Mouse (Mus musculus): Measurements from ENCODE around the gene Tent4a.
"Not testable (repeated sequence)": the region's sequence is repeated elsewhere in the genome, so short reads cannot be mapped to it uniquely, and the experiment has no call there.

Tent4a gene

DNA sequence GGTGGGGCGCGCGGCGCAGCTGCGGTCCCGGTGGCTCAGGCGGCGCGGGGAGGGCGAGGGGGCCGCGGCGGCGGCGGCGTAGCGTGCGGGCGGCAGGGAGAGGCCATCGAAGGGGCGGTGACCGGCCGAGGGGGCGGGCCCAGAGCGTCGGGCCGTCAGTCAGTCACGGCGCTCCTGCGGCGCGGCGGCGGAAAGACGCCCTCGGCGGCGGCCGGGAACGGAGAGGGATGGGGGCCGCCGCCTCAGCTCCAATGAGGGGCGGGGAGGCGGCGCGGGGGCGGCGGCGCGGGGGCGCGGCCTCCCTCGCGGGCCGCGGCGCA lies at the start of gene Tent4a:
Gene Tent4a, minus strand, starts transcription at position 284 of the 320 bp plus-strand sequence.
- no peak for DNase-seq (ENCODE audit: low read depth in 1 of 2, low spot score in 2 of 2)

DNA sequence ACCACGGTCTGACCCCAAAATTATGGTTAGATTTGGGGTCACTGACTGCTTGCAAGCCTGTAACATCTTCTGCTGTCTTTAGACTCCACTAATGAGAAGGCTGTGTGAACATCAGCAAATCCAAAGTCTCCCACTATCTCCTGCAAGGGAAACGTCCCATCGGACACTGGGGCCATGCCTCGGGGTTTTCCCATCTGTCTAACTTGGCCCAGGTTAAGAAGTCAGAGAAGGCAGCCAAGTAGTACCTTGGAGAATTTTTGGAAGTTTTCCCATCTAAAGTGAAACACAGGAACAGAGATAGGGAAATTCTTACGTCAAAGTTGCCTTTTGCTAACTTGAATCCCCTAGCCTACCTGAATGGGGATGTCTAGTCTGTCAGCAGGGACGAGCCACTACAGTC lies 49.2 kb upstream of the Tent4a start:
- DNase-seq (ENCODE audit: low read depth in 1 of 2, low spot score in 2 of 2) = no peak

DNA sequence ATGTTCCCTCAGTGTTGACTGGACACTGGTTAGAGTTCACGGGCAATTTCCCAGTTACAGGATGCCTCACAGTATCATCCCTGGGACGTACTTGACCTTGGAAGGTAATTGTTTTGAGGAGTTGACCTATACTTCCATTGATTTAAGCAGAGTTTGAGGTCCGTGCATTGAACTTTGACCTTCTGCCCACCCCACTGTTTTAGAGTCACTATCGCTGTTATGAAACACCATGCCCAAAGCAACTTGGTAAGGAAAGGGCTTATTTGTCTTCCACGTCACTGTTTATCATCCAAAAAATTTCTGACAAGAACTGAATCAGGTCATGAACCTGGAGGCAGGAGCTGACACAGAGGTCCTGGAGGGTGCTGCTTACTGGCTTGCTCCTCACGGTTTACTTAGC lies 48.0 kb upstream of the Tent4a start:
- DNase-seq (ENCODE audit: low read depth in 1 of 2, low spot score in 2 of 2) = no peak

DNA sequence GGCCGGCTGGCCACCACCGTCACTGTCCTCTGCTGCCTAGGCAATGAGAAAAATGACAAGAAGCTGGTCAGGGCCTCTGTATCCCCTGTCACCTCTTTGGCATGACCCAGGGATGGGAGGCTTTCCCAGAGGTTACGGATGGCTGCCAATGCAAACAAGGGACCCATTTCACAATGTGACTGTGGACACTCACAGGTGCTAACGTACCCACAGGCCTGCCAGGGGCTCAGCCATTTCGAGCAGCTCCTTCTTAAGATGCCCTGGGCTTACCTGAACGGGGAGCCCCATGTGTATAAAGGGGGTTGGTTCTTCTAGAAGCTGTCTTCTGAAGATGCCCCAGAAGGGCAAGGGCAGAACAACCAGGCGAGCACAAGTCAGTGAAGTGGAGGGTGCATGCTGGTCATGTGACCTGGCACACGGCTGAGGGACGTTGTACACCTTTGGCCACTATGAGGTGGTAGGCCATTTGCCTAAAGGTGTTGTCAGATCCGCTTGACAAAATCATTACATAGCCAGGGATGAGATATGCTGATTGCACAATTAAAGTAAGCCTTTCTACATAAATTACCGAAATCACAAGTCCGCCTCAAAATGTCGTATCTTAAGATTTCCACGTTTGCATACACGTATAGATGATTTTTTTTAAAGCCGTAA lies 42.9 kb upstream of the Tent4a start:
- no peak for DNase-seq (ENCODE audit: low read depth in 1 of 2, low spot score in 2 of 2)

DNA sequence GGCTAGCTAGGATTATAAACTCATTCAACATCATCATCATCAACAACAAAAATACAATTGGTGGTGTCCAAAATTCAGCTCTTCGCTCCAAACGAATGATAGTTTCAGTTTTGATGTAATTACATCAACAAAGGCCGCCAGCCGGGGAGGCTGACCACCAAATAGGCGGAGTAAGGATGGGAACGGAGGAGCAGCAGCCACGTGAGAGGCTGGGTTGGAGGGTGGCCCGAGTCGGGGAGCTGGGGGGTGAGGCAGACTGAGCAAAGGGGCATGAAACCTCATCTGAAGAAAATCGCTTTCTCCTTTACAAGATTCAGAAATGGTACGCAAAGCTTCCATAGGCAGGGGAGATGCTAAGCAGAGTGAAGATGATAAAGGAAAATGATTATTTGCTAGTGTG lies 42.3 kb upstream of the Tent4a start:
- no peak for DNase-seq (ENCODE audit: low read depth in 1 of 2, low spot score in 2 of 2)

DNA sequence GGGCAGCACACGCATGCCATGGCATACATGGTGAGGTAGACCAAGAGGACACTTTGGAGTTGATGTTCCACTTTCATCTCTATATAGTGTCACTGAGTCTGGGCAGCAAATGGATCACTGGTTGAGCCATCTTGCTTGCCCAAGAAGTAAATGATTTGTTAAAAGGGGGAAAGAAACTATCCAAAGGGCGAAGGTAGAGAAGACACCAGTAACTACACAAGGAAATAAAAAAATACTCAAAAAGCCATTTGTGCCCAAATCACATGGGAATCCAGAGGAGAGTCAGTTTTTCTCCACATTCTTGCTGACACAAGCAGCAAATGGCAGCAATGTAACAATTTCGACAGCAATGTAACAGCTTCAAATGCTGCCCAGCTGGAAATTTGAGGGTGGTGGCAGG lies 38.2 kb upstream of the Tent4a start:
- DNase-seq (ENCODE audit: low read depth in 1 of 2, low spot score in 2 of 2) = no peak

DNA sequence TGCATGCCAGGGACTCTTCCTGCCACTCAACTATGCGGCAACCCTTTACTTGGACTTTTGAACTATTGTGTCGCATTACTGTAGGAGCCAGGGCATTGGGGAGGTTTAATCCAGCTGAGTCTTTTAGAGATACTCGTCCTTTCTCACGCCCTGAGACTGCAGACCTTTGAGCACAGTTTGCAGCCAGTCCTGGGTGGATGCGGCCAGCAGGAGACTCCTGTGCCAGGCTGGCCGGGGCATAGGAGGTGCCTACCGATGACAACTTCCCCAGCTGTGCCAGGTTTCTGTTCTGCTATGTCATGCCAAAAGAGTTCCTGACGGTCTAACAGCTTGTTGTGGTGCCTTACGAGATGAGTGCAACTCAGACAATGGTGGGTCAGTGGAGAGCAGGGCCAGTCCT lies 34.8 kb upstream of the Tent4a start:
- no peak for DNase-seq (ENCODE audit: low read depth in 1 of 2, low spot score in 2 of 2)

DNA sequence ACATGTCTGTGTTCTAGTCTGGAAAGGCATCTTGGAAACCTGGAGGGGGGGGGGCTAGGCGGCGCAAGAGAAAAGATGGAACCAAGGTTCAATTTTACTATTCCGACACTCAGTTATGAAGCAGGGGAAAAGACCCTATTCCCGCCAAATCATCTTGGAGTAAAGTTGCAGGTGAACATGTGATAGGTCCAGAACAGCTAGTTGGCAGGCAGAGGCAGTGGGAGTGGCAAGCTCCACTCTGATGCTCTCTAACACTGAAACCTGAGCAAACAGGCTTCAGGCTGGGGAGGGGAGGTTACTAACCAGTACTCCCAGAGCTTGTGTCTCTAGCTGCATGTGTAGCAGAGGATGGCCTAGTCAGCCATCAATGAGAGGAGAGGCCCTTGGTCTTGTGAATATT lies 31.0 kb upstream of the Tent4a start:
- not testable (repeated sequence) for DNase-seq (ENCODE audit: low read depth in 1 of 2, low spot score in 2 of 2)

DNA sequence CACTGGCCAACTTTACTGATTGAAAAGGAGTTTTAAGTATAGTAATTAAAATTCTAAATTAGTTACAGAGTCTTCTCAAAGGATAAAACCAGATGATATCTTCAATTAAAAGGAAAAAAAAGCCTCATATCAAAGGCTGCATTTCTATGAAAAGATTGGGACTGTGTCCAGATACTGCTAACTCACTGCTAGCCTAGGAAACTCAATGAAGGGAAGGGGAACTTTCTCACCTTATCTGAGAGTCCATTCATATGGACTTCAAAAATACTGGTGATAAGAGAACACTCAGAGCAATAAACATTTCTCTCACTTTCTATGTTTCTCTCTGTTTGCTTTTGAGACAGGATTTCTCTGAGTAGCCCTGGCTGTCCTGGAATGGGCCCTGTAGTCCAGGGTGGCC lies 30.2 kb upstream of the Tent4a start:
- no peak for DNase-seq (ENCODE audit: low read depth in 1 of 2, low spot score in 2 of 2)

DNA sequence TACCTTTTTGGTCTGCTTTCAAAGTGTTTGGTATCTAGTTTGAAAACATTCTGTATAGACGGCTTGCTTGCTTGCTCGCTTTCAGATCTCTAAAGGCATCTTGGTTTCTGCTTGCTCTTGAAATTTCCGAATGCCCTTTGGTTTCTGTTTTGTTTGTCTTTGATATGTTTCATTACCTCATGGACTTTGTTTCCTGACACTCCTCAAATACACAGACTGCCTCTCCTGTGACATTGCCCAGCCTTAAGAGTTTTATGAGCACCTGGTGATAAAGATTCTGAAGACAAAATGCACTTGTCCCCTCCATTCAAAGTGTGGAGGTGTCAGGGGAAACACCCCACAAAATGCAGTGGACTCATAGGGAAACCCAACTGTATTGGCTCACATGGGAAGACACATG lies 29.5 kb upstream of the Tent4a start:
- no peak for DNase-seq (ENCODE audit: low read depth in 1 of 2, low spot score in 2 of 2)

DNA sequence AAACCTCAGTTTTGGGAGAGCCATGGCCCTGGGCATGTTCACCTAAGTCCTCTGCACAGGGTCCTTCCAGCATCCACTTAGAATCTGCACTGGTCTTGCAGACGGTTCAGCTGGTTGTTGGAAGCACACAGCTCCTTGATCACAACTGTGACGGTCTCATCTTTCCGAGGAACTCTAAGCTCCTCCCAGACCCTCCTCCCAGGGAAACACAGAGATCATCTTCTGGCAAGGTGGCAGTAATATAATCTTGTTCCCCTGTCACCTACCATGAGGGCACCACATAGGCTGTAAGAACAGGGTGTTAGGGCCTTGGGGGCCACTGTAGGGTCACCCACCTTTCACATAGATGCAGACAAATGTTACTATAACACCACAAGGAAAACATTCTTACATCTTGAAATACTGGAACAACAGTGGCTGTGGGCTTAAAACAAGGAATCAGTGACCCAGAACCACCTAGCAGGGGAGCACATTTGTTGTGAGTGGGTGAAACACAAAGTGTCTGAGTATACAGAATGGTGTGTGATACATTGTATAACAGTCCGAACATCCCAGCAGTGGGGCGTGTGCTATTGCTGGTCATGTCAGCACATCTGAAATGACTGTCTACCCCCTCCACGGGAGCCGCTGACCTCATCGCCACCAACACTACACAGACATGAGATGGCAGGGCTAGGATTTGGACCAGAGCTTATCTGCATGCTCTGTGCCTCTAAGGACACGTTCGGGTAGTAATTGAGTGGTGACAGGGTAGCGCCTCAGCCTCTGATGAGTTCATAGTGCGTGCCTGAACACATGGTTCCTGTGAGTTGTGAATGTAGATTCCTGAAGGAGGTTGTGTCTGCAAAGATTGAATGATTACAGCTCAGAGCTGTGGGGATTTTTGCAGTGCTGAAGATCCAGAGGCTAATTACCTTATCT lies 28.5 kb upstream of the Tent4a start:
- no peak for DNase-seq (ENCODE audit: low read depth in 1 of 2, low spot score in 2 of 2)

DNA sequence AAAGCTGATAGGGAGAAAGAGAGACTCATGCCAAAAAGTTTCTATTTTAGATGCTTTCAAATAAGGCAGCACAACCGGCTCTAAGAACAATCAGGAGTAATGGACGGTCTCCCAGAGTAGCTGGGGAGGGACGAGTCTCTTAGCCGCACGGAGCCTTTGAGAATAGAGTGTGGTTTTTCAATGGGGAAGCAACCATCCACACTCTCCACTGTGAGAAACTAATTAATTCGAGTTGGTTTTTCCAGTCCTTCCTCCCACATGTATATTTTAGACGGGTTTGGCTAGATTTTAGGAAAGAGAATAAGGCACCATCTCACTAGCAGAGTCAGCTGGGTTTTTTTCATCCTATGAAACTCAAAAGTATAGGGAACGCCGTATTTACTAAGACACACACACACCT lies 27.6 kb upstream of the Tent4a start:
- no peak for DNase-seq (ENCODE audit: low read depth in 1 of 2, low spot score in 2 of 2)

DNA sequence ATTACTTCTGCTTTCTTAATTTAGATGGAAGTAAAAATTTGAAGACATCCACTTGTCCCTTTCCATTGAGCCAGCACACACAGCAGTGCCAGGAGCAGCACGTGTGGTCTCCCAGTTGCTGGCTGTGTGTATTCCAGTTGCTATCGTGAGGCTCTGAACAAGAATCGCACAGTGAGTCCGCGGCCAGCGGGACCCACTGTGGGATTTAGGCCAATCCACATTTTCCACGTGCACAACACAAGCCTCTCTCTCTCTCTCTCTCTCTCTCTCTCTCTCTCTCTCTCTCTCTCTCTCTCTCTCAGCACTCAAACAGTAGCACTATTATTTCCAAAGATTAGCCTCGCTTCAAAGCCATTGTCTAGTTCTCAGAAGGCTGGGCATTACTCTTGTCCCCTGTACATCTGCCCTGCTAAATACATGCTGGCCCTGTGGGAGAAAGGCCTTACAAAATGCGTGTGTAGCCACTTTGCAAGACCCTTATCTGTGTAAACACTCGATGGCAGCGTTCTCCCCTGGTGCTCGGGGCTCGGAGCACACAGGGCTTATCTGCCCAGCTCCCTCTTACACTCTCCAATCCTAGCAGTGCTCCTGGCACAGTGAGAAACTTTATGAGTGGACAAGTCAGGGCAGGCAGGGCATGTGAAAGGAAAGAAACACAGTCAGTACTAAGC lies 25.0 kb upstream of the Tent4a start:
- DNase-seq (ENCODE audit: low read depth in 1 of 2, low spot score in 2 of 2) = no peak

DNA sequence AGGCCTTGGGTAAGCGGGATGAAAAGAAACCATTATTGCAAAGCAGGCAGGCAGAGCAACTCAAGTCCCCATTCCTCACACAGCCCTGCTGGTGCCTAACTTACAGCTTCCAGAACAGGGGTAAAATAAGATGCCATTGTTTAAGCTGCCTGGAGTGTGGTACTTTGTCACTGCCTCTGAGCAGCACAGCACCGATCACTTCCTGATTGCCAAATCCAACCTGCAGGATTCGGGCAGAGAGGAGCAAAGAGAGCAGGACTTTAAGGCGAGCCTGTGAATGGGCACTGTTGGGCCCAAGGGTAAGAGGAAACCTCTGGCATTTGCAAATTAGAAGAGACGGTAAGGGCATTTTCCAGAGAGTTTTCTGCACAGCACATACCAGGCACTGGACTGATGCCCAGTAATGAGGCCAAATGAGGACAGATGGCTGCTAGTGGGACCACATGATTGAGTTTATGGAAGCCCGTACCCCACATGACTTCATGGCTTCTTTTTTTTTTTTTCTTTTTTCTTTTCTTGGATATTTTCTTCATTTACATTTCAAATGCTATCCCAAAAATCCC lies 23.8 kb upstream of the Tent4a start:
- no peak for DNase-seq (ENCODE audit: low read depth in 1 of 2, low spot score in 2 of 2)

DNA sequence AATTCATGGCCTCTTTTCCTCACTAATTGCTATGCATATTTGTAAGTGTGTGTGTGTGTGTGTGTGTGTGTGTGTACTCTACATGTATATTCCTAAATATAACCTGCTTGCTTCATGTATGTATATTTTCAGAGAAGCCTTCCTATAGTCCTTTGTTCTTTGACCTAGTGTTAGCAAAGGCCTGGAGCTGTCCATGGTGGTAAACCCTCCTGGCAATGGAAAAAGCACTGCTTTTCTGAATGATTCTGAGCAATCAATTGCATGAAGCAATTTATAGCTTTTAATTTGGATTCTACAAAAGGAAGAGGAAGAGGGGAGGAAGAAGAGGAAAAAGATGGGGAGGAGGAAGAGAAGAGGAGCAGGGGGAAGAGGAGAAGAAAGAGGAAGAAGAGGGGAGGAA lies 22.3 kb upstream of the Tent4a start:
- DNase-seq (ENCODE audit: low read depth in 1 of 2, low spot score in 2 of 2) = no peak

DNA sequence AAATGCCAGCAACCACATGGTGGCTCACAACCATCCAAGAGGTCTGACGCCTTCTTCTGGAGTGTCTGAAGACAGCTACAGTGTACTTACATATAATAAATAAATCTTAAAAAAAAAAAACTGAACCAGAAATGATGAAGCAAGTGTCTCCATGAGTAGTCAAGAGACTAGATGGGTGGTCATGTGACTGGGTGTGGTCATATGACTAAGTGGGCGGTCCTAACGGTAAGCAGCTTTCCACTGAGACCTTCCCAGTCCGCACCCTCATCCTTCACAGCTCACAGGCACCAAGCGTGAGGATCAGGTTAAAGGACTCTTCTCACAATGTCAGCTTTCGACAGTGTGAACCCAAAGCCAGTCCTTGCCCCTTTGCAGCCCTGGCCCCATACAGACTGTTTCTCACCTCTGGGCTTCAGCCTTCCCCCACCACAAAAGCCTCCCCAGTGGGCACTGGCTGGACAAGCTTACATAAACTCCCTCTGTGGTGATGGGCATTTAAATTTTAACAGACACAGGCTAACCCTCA lies 21.6 kb upstream of the Tent4a start:
- DNase-seq (ENCODE audit: low read depth in 1 of 2, low spot score in 2 of 2) = no peak

DNA sequence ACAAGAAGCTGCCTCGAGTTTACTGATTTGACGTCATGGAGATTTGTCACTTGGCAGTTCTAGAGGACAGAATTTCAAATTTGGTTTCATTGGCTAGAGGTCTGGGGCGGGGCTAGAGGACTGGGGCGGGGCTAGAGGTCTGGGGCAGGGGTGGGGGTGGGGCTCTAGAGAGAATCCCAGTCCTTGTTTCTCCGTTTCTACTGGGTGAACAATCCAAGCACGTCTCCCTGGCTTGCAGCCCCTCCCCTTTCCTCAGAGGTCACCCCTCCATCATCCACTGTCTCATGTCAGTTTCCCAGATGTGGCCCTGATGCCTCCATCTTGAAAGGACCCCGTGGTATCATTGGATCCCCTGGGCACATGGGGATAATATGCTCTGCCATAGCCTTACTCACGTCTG lies 20.6 kb upstream of the Tent4a start:
- no peak for DNase-seq (ENCODE audit: low read depth in 1 of 2, low spot score in 2 of 2)

DNA sequence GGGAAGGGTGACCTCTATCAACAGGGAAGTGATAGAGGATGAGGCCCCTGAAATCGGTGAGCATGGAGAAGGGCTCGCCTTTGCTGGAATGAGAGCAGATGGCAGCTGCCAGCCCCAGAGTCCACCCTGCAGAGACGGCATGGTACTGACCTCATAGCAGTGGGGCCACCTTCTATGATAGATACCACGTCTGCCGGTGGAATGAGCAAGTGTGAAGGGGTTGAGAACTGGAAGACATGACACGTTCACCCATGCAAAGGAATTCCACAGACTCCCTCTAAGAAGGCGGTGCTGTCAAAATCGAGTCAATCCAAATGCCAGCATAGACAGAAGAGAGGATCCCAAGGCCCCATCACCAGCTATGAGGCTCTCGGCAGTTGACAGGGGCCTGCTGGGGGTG lies 19.8 kb upstream of the Tent4a start:
- DNase-seq (ENCODE audit: low read depth in 1 of 2, low spot score in 2 of 2) = no peak

DNA sequence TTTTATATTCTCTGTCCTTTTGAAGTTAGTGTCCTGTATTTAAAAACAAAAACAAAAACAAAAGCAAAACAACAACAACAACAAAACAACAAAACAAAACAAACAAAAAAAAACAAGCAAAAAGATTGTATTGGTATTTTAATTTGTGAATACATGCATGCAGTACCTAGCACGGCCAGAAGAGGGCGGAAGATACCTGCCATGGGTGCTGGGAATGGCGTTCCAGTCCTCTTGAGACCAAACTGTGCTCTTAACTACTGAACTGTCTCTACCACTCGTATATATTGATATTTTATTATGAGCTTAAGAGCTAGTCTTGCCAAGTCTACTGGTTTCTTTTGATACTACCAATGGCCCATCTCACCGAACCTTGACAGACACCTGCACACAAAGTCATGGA lies 18.6 kb upstream of the Tent4a start:
- DNase-seq (ENCODE audit: low read depth in 1 of 2, low spot score in 2 of 2) = no peak

DNA sequence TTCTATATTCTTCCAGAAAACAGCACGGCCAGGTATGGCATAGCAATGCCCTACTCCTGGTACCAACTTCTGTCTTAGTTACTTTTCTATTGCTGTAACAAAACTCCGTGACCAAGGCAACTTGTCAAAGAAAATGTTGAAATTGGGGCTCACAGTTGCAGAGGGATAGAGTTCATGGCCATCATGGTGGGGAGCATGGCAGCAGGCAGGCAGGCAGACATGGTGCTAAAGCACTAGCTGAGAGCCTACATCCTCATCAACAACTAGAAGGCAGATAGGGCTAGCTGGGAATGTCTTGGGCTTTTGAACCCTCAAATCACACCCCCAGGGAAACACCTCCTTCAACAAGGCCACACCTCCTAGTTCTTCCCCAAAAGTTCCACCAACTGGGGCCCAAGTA lies 16.4 kb upstream of the Tent4a start:
- DNase-seq (ENCODE audit: low read depth in 1 of 2, low spot score in 2 of 2) = no peak

DNA sequence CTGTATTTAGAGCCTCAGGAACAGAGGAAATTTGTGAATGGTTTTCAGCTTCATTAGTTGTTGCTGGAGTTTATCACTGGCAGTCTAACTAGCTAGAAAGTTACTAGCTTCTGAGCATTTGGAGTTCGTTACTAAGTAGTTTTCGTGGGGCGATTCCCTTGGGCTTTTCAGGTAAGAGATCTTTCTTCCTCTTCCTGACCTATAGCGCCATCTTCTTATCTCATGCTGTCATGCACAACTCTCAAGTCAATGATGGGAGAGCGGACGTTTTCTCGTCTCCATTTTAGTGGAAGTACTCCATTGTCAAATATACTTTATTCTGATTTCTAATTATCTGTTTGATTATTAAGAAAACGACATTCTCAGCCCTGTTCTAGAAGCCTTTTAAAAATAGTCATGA lies 15.6 kb upstream of the Tent4a start:
- DNase-seq (ENCODE audit: low read depth in 1 of 2, low spot score in 2 of 2) = no peak
